Mouse (Mus musculus) lung, adult 2 months (tissue): ENCODE measurements around the gene Nt5c1a.

Experiments used
- CTCF ChIP-seq: fragments of 200-500 bp; IDR thresholded peaks from 2 replicates; pipeline ENCODE4 v1.5.1; 2011; ENCODE audit warnings: mild to moderate bottlenecking, low read length, control low read depth; ENCODE audit not compliant: insufficient read depth
- POLR2A ChIP-seq: fragments of 200-500 bp; IDR thresholded peaks from 2 replicates; pipeline ENCODE4 v1.6.1; 2011; ENCODE audit warnings: low read depth, mild to moderate bottlenecking, control low read depth, low read length, borderline replicate concordance; ENCODE audit errors: extremely low read depth

DNA sequence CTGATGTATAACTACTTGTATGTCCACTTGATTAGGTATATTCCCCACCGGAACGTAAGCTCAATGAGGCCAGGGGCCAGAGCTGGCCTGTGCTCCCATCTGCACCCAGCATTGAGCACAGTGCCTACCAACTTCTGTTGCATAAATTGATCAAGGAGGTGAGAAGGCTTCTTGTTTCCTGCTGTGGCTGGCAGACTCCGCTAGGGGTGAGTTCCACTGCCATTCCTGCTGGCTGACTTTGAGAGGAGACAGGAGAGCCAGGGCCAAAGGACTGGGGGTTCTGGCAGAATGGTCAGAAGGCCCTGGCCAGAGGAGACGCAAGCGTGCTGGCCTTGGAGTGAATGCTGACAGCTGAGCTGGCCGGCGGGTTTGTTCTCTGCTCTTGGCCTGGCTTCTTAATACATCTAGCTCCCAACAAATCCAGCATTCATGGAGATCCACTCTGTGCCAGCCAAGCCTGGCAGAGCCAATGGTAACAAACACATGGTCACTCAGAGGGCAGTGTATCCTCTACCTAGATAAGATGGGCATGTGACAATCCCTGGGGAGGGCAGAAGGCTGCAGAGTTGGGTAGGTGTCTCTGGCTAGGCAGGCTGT lies 47.8 kb downstream of the Nt5c1a start:
- TF ChIP-seq CTCF (no peak), POLR2A (no peak)
